Mouse (Mus musculus): ENCODE measurements around the gene Tmem233.

GRCm38 (mm10) chr5:116042241-116042640 lies 40.8 kb downstream of the Tmem233 start:
- no peak for TF ChIP-seq CTCF (IDR thresholded peaks at IDR 0.05; ENCODE audit: borderline replicate concordance, extremely low read depth, insufficient read depth, insufficient read length)
- TF ChIP-seq POLR2A (IDR thresholded peaks at IDR 0.05; ENCODE audit: borderline replicate concordance, extremely low read depth, insufficient read depth, insufficient read length, poor library complexity, severe bottlenecking), result no peak

Data from brain, embryonic 14.5 days (tissue).